Mouse (Mus musculus): ENCODE data around the gene Parp4. TPM values are rescaled to one million over a fixed set of nuclear protein-coding genes. Genes with fewer than 3 reads are reported as not detected.

Gene Parp4
- polyA plus RNA-seq, 1 experiment from 2014 or later: 2.2 TPM

- no peaks in the 10 kb centered on the region for H3K9me3 ChIP-seq (ENCODE audit: control insufficient read depth, low read length)
- H3K36me3 ChIP-seq (ENCODE audit: control insufficient read depth, insufficient read depth, low read length): no peaks in the 10 kb centered on the region; the same call in 1 of the 2 replicates
- no peak overlapping the region for H3K9ac ChIP-seq (ENCODE audit: low read length)
- H3K4me1 ChIP-seq (ENCODE audit: control insufficient read depth, insufficient read depth, low read length): peaks cover 5% of the 10 kb centered on the region; the same call in 1 of the 2 replicates
- no peak for DNase-seq (ENCODE audit: low spot score)
- no peak overlapping the region for H3K4me3 ChIP-seq (ENCODE audit: low read depth, low read length)
- no peak overlapping the region for H3K27ac ChIP-seq (replicated peaks; ENCODE audit: low read depth, low read length)
- ATAC-seq (ENCODE audit: insufficient number of reproducible peaks, low FRiP score, low TSS enrichment, low read depth): no peak
- H3K27me3 ChIP-seq (ENCODE audit: control insufficient read depth, insufficient read depth, low read length): no peaks in the 10 kb centered on the region
- 84% methylated on average over 7 of the region's 7 CpGs for WGBS
- H3K4me2 ChIP-seq (ENCODE audit: low read depth, severe bottlenecking): no peak overlapping the region
These were observed 7.9 kb upstream of the Parp4 start for GRCm38 (mm10) chr14:56567476-56567875.

- Histone ChIP-seq H3K9me3 (ENCODE audit: control insufficient read depth, low read length) (no peaks in the 10 kb centered on the region), H3K27ac (replicated peaks; ENCODE audit: low read depth, low read length) (no peak overlapping the region), H3K4me3 (ENCODE audit: low read depth, low read length) (no peak overlapping the region), H3K36me3 (ENCODE audit: control insufficient read depth, insufficient read depth, low read length) (no peaks in the 10 kb centered on the region), H3K4me2 (ENCODE audit: low read depth, severe bottlenecking) (no peak overlapping the region), H3K4me1 (ENCODE audit: control insufficient read depth, insufficient read depth, low read length) (peaks cover 6% of the 10 kb centered on the region; the same call in 1 of the 2 replicates), H3K27me3 (ENCODE audit: control insufficient read depth, insufficient read depth, low read length) (no peaks in the 10 kb centered on the region), H3K9ac (ENCODE audit: low read length) (no peak overlapping the region)
- ATAC-seq (ENCODE audit: insufficient number of reproducible peaks, low FRiP score, low TSS enrichment, low read depth) (no peak), DNase-seq (ENCODE audit: low spot score) (no peak)
- 76% methylated on average over 4 of the region's 4 CpGs for WGBS
These were observed 6.4 kb upstream of the Parp4 start for GRCm38 (mm10) chr14:56569041-56569440.

GRCm38 (mm10) chr14:56571310-56572093, 3.9 kb upstream of the Parp4 start:
- peak; percentile 97 for DNase-seq (ENCODE audit: low spot score)
- H3K4me2 ChIP-seq (ENCODE audit: low read depth, severe bottlenecking): peak overlapping the region; percentile 55
- H3K4me1 ChIP-seq (ENCODE audit: control insufficient read depth, insufficient read depth, low read length): peaks cover 6% of the 10 kb centered on the region; the same call in 1 of the 2 replicates
- ATAC-seq (ENCODE audit: insufficient number of reproducible peaks, low FRiP score, low TSS enrichment, low read depth): peak; percentile 99
- under 1% methylated on average over 59 of the region's 59 CpGs for WGBS
- no peaks in the 10 kb centered on the region for H3K9me3 ChIP-seq (ENCODE audit: control insufficient read depth, low read length)
- peak overlapping the region; percentile 81 for H3K9ac ChIP-seq (ENCODE audit: low read length)
- H3K27ac ChIP-seq (replicated peaks; ENCODE audit: low read depth, low read length): peak overlapping the region; percentile 68; the same call in 1 of the 2 replicates
- H3K27me3 ChIP-seq (ENCODE audit: control insufficient read depth, insufficient read depth, low read length): no peaks in the 10 kb centered on the region
- no peaks in the 10 kb centered on the region for H3K36me3 ChIP-seq (ENCODE audit: control insufficient read depth, insufficient read depth, low read length)
- peak overlapping the region; percentile 89 for H3K4me3 ChIP-seq (ENCODE audit: low read depth, low read length)

- Histone ChIP-seq H3K36me3 (ENCODE audit: control insufficient read depth, insufficient read depth, low read length) (no peaks in the 10 kb centered on the region), H3K4me3 (ENCODE audit: low read depth, low read length) (no peak overlapping the region), H3K27me3 (ENCODE audit: control insufficient read depth, insufficient read depth, low read length) (no peaks in the 10 kb centered on the region), H3K4me2 (ENCODE audit: low read depth, severe bottlenecking) (no peak overlapping the region), H3K27ac (replicated peaks; ENCODE audit: low read depth, low read length) (no peak overlapping the region), H3K9me3 (ENCODE audit: control insufficient read depth, low read length) (no peaks in the 10 kb centered on the region), H3K9ac (ENCODE audit: low read length) (no peak overlapping the region), H3K4me1 (ENCODE audit: control insufficient read depth, insufficient read depth, low read length) (peaks cover 6% of the 10 kb centered on the region; the same call in 1 of the 2 replicates)
- WGBS: 85% methylated on average over 2 of the region's 2 CpGs
- ATAC-seq (ENCODE audit: insufficient number of reproducible peaks, low FRiP score, low TSS enrichment, low read depth) (no peak), DNase-seq (ENCODE audit: low spot score) (no peak)
These were observed 2.9 kb upstream of the Parp4 start for GRCm38 (mm10) chr14:56572546-56572945.

- 0 out of 2 replicates have a peak, but pooled peaks cover 2% of the 10 kb centered on the region for H3K4me1 ChIP-seq (ENCODE audit: control insufficient read depth, insufficient read depth, low read length)
- no peak overlapping the region; the same call in 1 of the 2 replicates for H3K9ac ChIP-seq (ENCODE audit: low read length)
- H3K4me3 ChIP-seq (ENCODE audit: low read depth, low read length): peak overlapping the region; percentile 47; the same call in 1 of the 2 replicates
- H3K27ac ChIP-seq (replicated peaks; ENCODE audit: low read depth, low read length): no peak overlapping the region
- H3K36me3 ChIP-seq (ENCODE audit: control insufficient read depth, insufficient read depth, low read length): no peaks in the 10 kb centered on the region
- H3K4me2 ChIP-seq (ENCODE audit: low read depth, severe bottlenecking): peak overlapping the region; percentile 83
- 78% methylated on average over 18 of the region's 18 CpGs for WGBS
- H3K27me3 ChIP-seq (ENCODE audit: control insufficient read depth, insufficient read depth, low read length): no peaks in the 10 kb centered on the region
- ATAC-seq (ENCODE audit: insufficient number of reproducible peaks, low FRiP score, low TSS enrichment, low read depth) (no peak), DNase-seq (ENCODE audit: low spot score) (no peak)
- H3K9me3 ChIP-seq (ENCODE audit: control insufficient read depth, low read length): no peaks in the 10 kb centered on the region
These were observed 816 bp downstream of the Parp4 start for GRCm38 (mm10) chr14:56575969-56576901.

- 60% methylated on average over 8 of the region's 8 CpGs for WGBS
- no peak overlapping the region for H3K4me3 ChIP-seq (ENCODE audit: low read depth, low read length)
- no peaks in the 10 kb centered on the region for H3K9me3 ChIP-seq (ENCODE audit: control insufficient read depth, low read length)
- DNase-seq (ENCODE audit: low spot score) (no peak), ATAC-seq (ENCODE audit: insufficient number of reproducible peaks, low FRiP score, low TSS enrichment, low read depth) (no peak)
- no peak overlapping the region for H3K27ac ChIP-seq (replicated peaks; ENCODE audit: low read depth, low read length)
- H3K36me3 ChIP-seq (ENCODE audit: control insufficient read depth, insufficient read depth, low read length): no peaks in the 10 kb centered on the region
- H3K27me3 ChIP-seq (ENCODE audit: control insufficient read depth, insufficient read depth, low read length): no peaks in the 10 kb centered on the region
- H3K4me2 ChIP-seq (ENCODE audit: low read depth, severe bottlenecking): no peak overlapping the region
- no peak overlapping the region for H3K9ac ChIP-seq (ENCODE audit: low read length)
- no peaks in the 10 kb centered on the region for H3K4me1 ChIP-seq (ENCODE audit: control insufficient read depth, insufficient read depth, low read length)
These were observed 3.6 kb downstream of the Parp4 start for GRCm38 (mm10) chr14:56579011-56579410.

GRCm38 (mm10) chr14:56581117-56581516, 5.7 kb downstream of the Parp4 start:
- Histone ChIP-seq H3K4me1 (ENCODE audit: control insufficient read depth, insufficient read depth, low read length) (no peaks in the 10 kb centered on the region), H3K36me3 (ENCODE audit: control insufficient read depth, insufficient read depth, low read length) (no peaks in the 10 kb centered on the region), H3K4me3 (ENCODE audit: low read depth, low read length) (no peak overlapping the region), H3K9me3 (ENCODE audit: control insufficient read depth, low read length) (no peaks in the 10 kb centered on the region), H3K4me2 (ENCODE audit: low read depth, severe bottlenecking) (no peak overlapping the region), H3K27ac (replicated peaks; ENCODE audit: low read depth, low read length) (no peak overlapping the region), H3K9ac (ENCODE audit: low read length) (no peak overlapping the region), H3K27me3 (ENCODE audit: control insufficient read depth, insufficient read depth, low read length) (no peaks in the 10 kb centered on the region)
- 53% methylated on average over 5 of the region's 5 CpGs for WGBS
- DNase-seq (ENCODE audit: low spot score) (no peak), ATAC-seq (ENCODE audit: insufficient number of reproducible peaks, low FRiP score, low TSS enrichment, low read depth) (no peak)

- no peaks in the 10 kb centered on the region for H3K9me3 ChIP-seq (ENCODE audit: control insufficient read depth, low read length)
- no peak overlapping the region for H3K4me3 ChIP-seq (ENCODE audit: low read depth, low read length)
- WGBS: 85% methylated on average over 6 of the region's 6 CpGs
- ATAC-seq (ENCODE audit: insufficient number of reproducible peaks, low FRiP score, low TSS enrichment, low read depth) (no peak), DNase-seq (ENCODE audit: low spot score) (no peak)
- no peaks in the 10 kb centered on the region for H3K36me3 ChIP-seq (ENCODE audit: control insufficient read depth, insufficient read depth, low read length)
- H3K4me2 ChIP-seq (ENCODE audit: low read depth, severe bottlenecking): no peak overlapping the region
- H3K9ac ChIP-seq (ENCODE audit: low read length): no peak overlapping the region
- no peaks in the 10 kb centered on the region for H3K4me1 ChIP-seq (ENCODE audit: control insufficient read depth, insufficient read depth, low read length)
- H3K27me3 ChIP-seq (ENCODE audit: control insufficient read depth, insufficient read depth, low read length): no peaks in the 10 kb centered on the region
- no peak overlapping the region for H3K27ac ChIP-seq (replicated peaks; ENCODE audit: low read depth, low read length)
These were observed 6.9 kb downstream of the Parp4 start for GRCm38 (mm10) chr14:56582294-56582693.
